Mouse (Mus musculus): ENCODE data around the gene Tmc8. TPM values are rescaled to one million over a fixed set of nuclear protein-coding genes. Genes with fewer than 3 reads are reported as not detected.
A peak's percentile ranks its signal among the peaks of the same experiment; 100 is the strongest.

Tmc8 gene
- polyA plus RNA-seq, 1 experiment from 2014 or later, result 1.2 TPM

GRCm38 (mm10) chr11:117821868-117822267, 40.0 kb downstream of the Tmc8 start:
- no peak for ATAC-seq (ENCODE audit: low FRiP score)
- H3K27me3 ChIP-seq, result no peaks in the 10 kb centered on the region
- H3K4me1 ChIP-seq, result peaks cover 38% of the 10 kb centered on the region
- no peak overlapping the region for H3K4me2 ChIP-seq
- H3K9ac ChIP-seq, result no peak overlapping the region
- WGBS, result 88% methylated on average over 9 of the region's 9 CpGs
- H3K4me3 ChIP-seq (replicated peaks), result no peak overlapping the region
- no peaks in the 10 kb centered on the region for H3K9me3 ChIP-seq
- H3K27ac ChIP-seq, result no peak overlapping the region
- H3K36me3 ChIP-seq (replicated peaks), result peaks cover 66% of the 10 kb centered on the region

- no peaks in the 10 kb centered on the region for H3K27me3 ChIP-seq
- peaks cover 56% of the 10 kb centered on the region for H3K36me3 ChIP-seq (replicated peaks)
- no peak overlapping the region for H3K4me2 ChIP-seq
- no peak for ATAC-seq (ENCODE audit: low FRiP score)
- 92% methylated on average over 7 of the region's 7 CpGs for WGBS
- H3K27ac ChIP-seq, result no peak overlapping the region
- H3K9ac ChIP-seq, result no peak overlapping the region
- H3K9me3 ChIP-seq, result no peaks in the 10 kb centered on the region
- H3K4me3 ChIP-seq (replicated peaks), result no peak overlapping the region
- peaks cover 47% of the 10 kb centered on the region for H3K4me1 ChIP-seq
Measured at GRCm38 (mm10) chr11:117822728-117823241, 40.9 kb downstream of the Tmc8 start.

DNA sequence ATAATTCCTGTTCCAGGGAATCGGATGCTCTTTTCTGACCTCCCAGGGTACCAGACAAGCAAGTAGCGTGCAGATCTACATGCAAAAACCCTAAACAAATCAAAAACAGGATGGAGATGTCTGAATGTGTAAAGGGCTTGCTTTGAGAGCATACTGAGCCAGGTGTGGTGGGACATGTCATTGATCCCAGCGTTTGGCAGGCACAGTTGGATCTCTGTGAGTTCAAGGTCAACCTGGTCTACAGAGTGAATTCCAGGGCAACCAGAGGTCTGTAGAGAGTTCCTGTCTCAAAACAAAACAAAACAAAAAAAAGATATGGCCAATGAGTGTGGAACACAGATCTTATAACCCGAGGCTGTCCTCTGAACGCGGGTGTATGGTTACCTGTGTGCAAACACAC, 41.5 kb downstream of the Tmc8 start:
- no peak overlapping the region for H3K27ac ChIP-seq
- no peak for ATAC-seq (ENCODE audit: low FRiP score)
- H3K4me3 ChIP-seq (replicated peaks), result no peak overlapping the region
- 91% methylated on average over 6 of the region's 6 CpGs for WGBS
- no peaks in the 10 kb centered on the region for H3K9me3 ChIP-seq
- no peak overlapping the region for H3K9ac ChIP-seq
- peak overlapping the region; percentile 81; the same call in 1 of the 2 replicates for H3K4me2 ChIP-seq
- H3K27me3 ChIP-seq, result no peaks in the 10 kb centered on the region
- peaks cover 51% of the 10 kb centered on the region for H3K36me3 ChIP-seq (replicated peaks)
- peaks cover 53% of the 10 kb centered on the region for H3K4me1 ChIP-seq

- WGBS, result 25% methylated on average over 23 of the region's 23 CpGs
- Histone ChIP-seq H3K36me3 (replicated peaks) (peaks cover 42% of the 10 kb centered on the region), H3K27ac (peak overlapping the region; percentile 95), H3K9me3 (no peaks in the 10 kb centered on the region), H3K4me3 (replicated peaks) (peak overlapping the region; percentile 61), H3K27me3 (no peaks in the 10 kb centered on the region), H3K4me2 (peak overlapping the region; percentile 81), H3K9ac (peak overlapping the region; percentile 74), H3K4me1 (peaks cover 59% of the 10 kb centered on the region)
- peak; percentile 72 for ATAC-seq (ENCODE audit: low FRiP score)
Measured at GRCm38 (mm10) chr11:117824060-117824969, 42.4 kb downstream of the Tmc8 start.

DNA sequence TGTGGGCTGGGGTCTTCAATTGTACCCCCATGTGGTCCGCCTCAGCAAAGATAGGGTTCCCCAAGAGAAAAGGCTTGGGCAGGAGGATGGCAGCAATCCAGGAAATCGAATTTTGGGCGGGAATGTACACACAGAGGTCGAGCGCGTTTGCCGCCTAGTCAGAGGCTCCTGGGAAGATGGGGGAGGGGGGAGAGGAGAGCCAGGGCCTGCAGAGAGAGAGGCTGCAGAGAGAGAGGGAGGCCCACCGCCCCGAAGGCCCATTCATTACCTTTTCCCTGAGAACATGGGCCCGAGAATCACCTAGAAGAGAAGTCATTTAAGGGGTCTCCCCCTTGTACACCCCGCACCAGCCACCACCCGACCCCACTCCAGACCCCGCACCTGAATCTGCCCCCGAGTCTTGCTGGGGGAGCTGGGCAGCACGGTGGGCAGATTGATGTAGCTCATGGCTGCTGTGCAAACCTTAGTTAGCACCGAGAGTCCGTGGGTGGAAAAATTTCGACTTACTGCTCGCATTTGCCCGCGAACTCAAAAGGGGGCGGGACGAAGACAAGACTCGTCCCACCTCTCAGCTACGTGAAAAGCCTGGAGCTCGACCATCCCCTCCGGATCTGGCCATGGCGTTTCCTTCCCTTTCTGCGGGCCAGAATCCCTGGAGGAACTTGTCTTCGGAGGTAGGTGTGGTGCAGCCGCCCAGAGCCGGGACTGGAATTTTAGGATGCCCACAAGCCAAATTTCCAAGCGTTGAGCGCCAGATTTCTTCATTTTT, 43.6 kb downstream of the Tmc8 start, which contains the start of the genes Afmid and Tk1:
Afmid (plus strand) TSS at position 592 of the 769 bp plus-strand sequence.
Tk1 (minus strand) TSS at position 760 of the 769 bp plus-strand sequence.
- WGBS, result under 1% methylated on average over 34 of the region's 34 CpGs
- peak; percentile 70 for ATAC-seq (ENCODE audit: low FRiP score)
- H3K27me3 ChIP-seq, result no peaks in the 10 kb centered on the region
- H3K27ac ChIP-seq, result peak within 1 kb of the TSS; percentile 95
- no peaks in the 10 kb centered on the region for H3K9me3 ChIP-seq
- peak within 1 kb of the TSS; percentile 61 for H3K4me3 ChIP-seq (replicated peaks)
- peaks cover 62% of the 10 kb centered on the region for H3K4me1 ChIP-seq
- H3K36me3 ChIP-seq (replicated peaks), result peaks cover 30% of the 10 kb centered on the region
- H3K4me2 ChIP-seq, result peak within 1 kb of the TSS; percentile 81
- peak within 1 kb of the TSS; percentile 74 for H3K9ac ChIP-seq

DNA sequence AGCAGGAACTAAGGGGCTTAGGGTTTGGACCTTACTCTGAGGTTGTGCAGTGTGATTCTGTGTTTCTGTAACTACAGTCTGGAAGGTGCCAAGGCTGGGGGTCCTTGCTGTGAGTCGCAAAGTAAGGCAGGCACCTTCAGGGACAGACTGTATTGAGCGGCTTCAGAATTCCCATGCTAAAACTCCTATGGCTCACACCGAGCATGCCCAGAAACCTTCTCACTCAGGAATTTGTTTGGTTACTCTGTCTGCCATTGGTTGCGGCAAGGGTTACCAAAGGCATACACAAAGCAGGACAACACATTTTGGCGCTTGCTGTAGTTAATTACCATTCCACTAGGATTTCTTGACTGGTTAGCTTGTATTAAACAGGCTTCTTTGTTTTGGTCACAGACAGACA, 44.3 kb downstream of the Tmc8 start:
- WGBS, result 6% methylated on average over 5 of the region's 5 CpGs
- no peaks in the 10 kb centered on the region for H3K27me3 ChIP-seq
- H3K4me3 ChIP-seq (replicated peaks), result peak overlapping the region; percentile 61
- H3K4me1 ChIP-seq, result peaks cover 64% of the 10 kb centered on the region
- ATAC-seq (ENCODE audit: low FRiP score), result peak; percentile 49
- H3K9me3 ChIP-seq, result no peaks in the 10 kb centered on the region
- peaks cover 24% of the 10 kb centered on the region for H3K36me3 ChIP-seq (replicated peaks)
- peak overlapping the region; percentile 81 for H3K4me2 ChIP-seq
- peak overlapping the region; percentile 74 for H3K9ac ChIP-seq
- peak overlapping the region; percentile 95 for H3K27ac ChIP-seq

DNA sequence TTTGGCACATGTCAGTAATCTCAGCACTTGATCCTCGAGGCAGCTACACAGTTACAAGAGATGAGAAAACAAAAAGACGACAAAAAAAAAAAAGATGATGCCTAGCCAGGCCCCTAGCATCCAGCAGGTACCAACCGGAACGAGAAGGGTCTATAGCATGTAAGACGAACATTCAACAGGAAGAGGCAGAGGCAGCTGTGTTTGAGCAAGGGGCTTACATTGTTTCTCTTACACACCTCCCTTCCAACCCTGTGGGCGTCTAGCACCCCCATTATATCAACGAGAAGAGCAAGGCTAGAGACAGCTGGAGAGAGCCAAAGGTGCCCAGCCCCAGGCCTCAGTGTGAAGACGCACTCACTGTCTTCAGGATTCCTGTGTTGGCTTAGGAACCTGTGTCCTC, 45.0 kb downstream of the Tmc8 start:
- no peaks in the 10 kb centered on the region for H3K27me3 ChIP-seq
- H3K36me3 ChIP-seq (replicated peaks), result peaks cover 16% of the 10 kb centered on the region
- peaks cover 66% of the 10 kb centered on the region for H3K4me1 ChIP-seq
- no peaks in the 10 kb centered on the region for H3K9me3 ChIP-seq
- H3K9ac ChIP-seq, result 0 out of 2 replicates have a peak overlapping the region, but pooled peaks have one; percentile 74
- H3K4me2 ChIP-seq, result peak overlapping the region; percentile 81; the same call in 1 of the 2 replicates
- no peak overlapping the region for H3K27ac ChIP-seq
- 72% methylated on average over 8 of the region's 8 CpGs for WGBS
- ATAC-seq (ENCODE audit: low FRiP score), result no peak
- no peak overlapping the region for H3K4me3 ChIP-seq (replicated peaks)

DNA sequence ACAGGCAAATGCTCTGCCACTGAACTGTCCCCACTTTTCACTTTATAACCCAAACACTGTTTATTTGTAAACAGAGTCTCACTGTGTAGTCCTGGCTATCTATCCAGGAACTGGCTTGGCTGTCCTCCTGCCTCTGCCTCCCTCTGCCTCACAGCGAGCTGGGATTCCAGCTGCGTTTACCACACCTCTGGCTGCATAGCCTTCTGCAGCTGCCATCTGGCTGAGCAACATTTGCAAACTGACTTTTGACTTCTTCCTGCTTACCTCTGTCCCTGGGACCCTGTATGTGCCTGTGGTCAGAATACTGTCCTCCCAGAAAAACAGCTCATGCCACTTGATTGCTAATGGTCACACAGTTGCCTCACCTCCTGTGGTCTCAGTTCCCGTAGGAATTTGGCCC, 45.5 kb downstream of the Tmc8 start:
- 83% methylated on average over 3 of the region's 3 CpGs for WGBS

DNA sequence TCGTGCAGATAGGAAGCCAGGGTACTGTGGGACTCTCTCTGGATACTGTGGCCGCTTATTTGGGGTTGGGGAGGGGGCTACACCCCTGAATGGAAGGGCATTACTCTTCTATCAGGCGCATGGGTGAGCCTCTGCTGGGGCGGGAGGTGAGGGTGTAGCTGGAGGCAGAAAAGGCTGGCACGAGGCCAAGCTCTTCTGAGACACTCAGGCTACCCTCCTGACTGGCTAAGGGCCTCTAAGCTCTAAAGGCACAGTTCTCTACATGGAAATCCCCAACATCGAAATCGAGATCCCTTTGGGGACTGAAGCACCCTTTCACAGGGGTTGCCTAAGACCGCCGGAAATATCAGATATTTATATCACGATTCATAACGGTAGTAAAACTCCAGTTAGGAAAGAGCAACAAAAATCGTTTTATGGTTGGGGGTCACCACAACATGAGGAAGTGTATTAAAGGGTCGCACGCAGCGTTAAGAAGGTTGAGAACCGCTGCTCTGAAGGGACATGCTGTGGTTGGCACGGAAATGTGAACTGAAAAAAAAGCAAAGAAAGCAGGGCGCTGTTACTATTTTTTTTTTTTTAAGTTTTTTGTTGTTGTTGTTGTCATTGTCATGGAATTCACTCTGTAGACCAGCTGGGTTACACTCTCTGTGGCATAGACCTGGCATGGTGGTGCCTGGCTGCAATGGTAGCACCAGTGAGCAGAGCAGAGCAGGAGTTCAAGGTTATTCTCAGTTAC, 46.4 kb downstream of the Tmc8 start:
- Histone ChIP-seq H3K36me3 (replicated peaks) (peaks cover 3% of the 10 kb centered on the region), H3K4me3 (replicated peaks) (no peak overlapping the region), H3K27me3 (no peaks in the 10 kb centered on the region), H3K9ac (0 out of 2 replicates have a peak overlapping the region, but pooled peaks have one; percentile 25), H3K4me2 (no peak overlapping the region), H3K9me3 (no peaks in the 10 kb centered on the region), H3K4me1 (peaks cover 66% of the 10 kb centered on the region), H3K27ac (peak overlapping the region; percentile 8; the same call in 1 of the 2 replicates)
- ATAC-seq (ENCODE audit: low FRiP score), result no peak
- WGBS, result 83% methylated on average over 18 of the region's 18 CpGs

More for the DNA sequence above, 45.5 kb downstream of the Tmc8 start:
- H3K4me3 ChIP-seq (replicated peaks), result no peak overlapping the region
- H3K27me3 ChIP-seq, result no peaks in the 10 kb centered on the region
- H3K9me3 ChIP-seq, result no peaks in the 10 kb centered on the region
- peaks cover 71% of the 10 kb centered on the region for H3K4me1 ChIP-seq
- no peak for ATAC-seq (ENCODE audit: low FRiP score)
- H3K27ac ChIP-seq, result no peak overlapping the region
- peaks cover 12% of the 10 kb centered on the region for H3K36me3 ChIP-seq (replicated peaks)
- no peak overlapping the region for H3K4me2 ChIP-seq
- 0 out of 2 replicates have a peak overlapping the region, but pooled peaks have one; percentile 8 for H3K9ac ChIP-seq

- H3K27me3 ChIP-seq, result no peaks in the 10 kb centered on the region
- peaks cover 61% of the 10 kb centered on the region for H3K4me1 ChIP-seq
- WGBS, result 64% methylated on average over 9 of the region's 9 CpGs
- H3K27ac ChIP-seq, result 0 out of 2 replicates have a peak overlapping the region, but pooled peaks have one; percentile 31
- H3K36me3 ChIP-seq (replicated peaks), result no peaks in the 10 kb centered on the region
- no peak overlapping the region for H3K9ac ChIP-seq
- no peaks in the 10 kb centered on the region for H3K9me3 ChIP-seq
- H3K4me2 ChIP-seq, result no peak overlapping the region
- H3K4me3 ChIP-seq (replicated peaks), result no peak overlapping the region
- no peak for ATAC-seq (ENCODE audit: low FRiP score)
Measured at GRCm38 (mm10) chr11:117828888-117829604, 47.2 kb downstream of the Tmc8 start.

GRCm38 (mm10) chr11:117829671-117830215, 47.9 kb downstream of the Tmc8 start:
- Histone ChIP-seq H3K9me3 (no peaks in the 10 kb centered on the region), H3K4me3 (replicated peaks) (no peak overlapping the region), H3K36me3 (replicated peaks) (no peaks in the 10 kb centered on the region), H3K27ac (no peak overlapping the region), H3K27me3 (no peaks in the 10 kb centered on the region), H3K4me2 (no peak overlapping the region), H3K4me1 (peaks cover 55% of the 10 kb centered on the region), H3K9ac (no peak overlapping the region)
- 91% methylated on average over 2 of the region's 2 CpGs for WGBS
- no peak for ATAC-seq (ENCODE audit: low FRiP score)

Data from forebrain, embryonic 12.5 days (tissue).